Mouse (Mus musculus): ENCODE data around the gene Asgr1. TPM values are rescaled to one million over a fixed set of nuclear protein-coding genes. Genes with fewer than 3 reads are reported as not detected.
A peak's percentile ranks its signal among the peaks of the same experiment; 100 is the strongest.
"Not testable (repeated sequence)": the region's sequence is repeated elsewhere in the genome, so short reads cannot be mapped to it uniquely, and the experiment has no call there.

Gene Asgr1
- polyA plus RNA-seq, 1 experiment from 2014 or later: 2.8 TPM

GRCm38 (mm10) chr11:70049366-70049765 lies 4.5 kb upstream of the Asgr1 start:
- Histone ChIP-seq H3K9me3 (no peaks in the 10 kb centered on the region), H3K27me3 (no peaks in the 10 kb centered on the region), H3K4me2 (no peak overlapping the region), H3K4me3 (no peak overlapping the region), H3K36me3 (peaks cover 14% of the 10 kb centered on the region), H3K4me1 (replicated peaks) (no peaks in the 10 kb centered on the region), H3K27ac (replicated peaks) (no peak overlapping the region), H3K9ac (no peak overlapping the region)
- 68% methylated on average over 6 of the region's 6 CpGs for WGBS
- ATAC-seq (ENCODE audit: low FRiP score, low read depth): no peak

GRCm38 (mm10) chr11:70049816-70050215 lies 4.1 kb upstream of the Asgr1 start:
- Histone ChIP-seq H3K27me3 (no peaks in the 10 kb centered on the region), H3K9ac (no peak overlapping the region), H3K4me1 (replicated peaks) (no peaks in the 10 kb centered on the region), H3K4me2 (no peak overlapping the region), H3K9me3 (no peaks in the 10 kb centered on the region), H3K27ac (replicated peaks) (no peak overlapping the region), H3K4me3 (no peak overlapping the region), H3K36me3 (peaks cover 10% of the 10 kb centered on the region; the same call in 1 of the 2 replicates)
- ATAC-seq (ENCODE audit: low FRiP score, low read depth): no peak
- 67% methylated on average over 10 of the region's 10 CpGs for WGBS

DNA sequence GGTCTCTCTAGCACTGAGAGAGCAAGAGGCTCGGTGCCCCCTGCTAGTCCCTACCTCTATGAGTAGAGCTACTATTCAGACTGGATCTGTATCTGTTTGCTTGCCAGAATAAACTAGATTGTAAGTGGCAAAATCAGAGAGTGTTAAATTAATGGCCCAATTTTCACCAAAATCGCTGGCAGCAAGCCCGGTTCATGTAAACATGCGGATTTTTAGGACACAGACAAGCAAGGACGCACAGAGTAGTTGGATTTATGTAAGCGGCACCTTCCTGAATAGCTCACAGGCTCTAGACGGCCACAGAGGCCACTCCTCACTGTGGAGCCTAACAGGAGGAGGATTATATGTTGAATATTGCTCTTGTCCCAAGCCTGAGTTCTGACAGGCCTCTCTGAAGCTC lies 729 bp upstream of the Asgr1 start:
- no peaks in the 10 kb centered on the region for H3K27me3 ChIP-seq
- H3K27ac ChIP-seq (replicated peaks): no peak overlapping the region
- no peak for ATAC-seq (ENCODE audit: low FRiP score, low read depth)
- no peak overlapping the region for H3K4me3 ChIP-seq
- WGBS: 76% methylated on average over 7 of the region's 7 CpGs
- peaks cover 4% of the 10 kb centered on the region for H3K4me1 ChIP-seq (replicated peaks)
- no peak overlapping the region for H3K9ac ChIP-seq
- H3K36me3 ChIP-seq: no peaks in the 10 kb centered on the region
- no peaks in the 10 kb centered on the region for H3K9me3 ChIP-seq
- no peak overlapping the region for H3K4me2 ChIP-seq

GRCm38 (mm10) chr11:70055618-70056214 lies 1.8 kb downstream of the Asgr1 start:
- 29% methylated on average over 17 of the region's 18 CpGs for WGBS
- H3K9ac ChIP-seq: no peak overlapping the region
- no peak overlapping the region for H3K4me3 ChIP-seq
- no peak overlapping the region for H3K27ac ChIP-seq (replicated peaks)
- no peaks in the 10 kb centered on the region for H3K36me3 ChIP-seq
- ATAC-seq (ENCODE audit: low FRiP score, low read depth): peak; percentile 54; the same call in 1 of the 2 replicates
- H3K9me3 ChIP-seq: no peaks in the 10 kb centered on the region
- no peaks in the 10 kb centered on the region for H3K27me3 ChIP-seq
- H3K4me2 ChIP-seq: peak overlapping the region; percentile 29
- H3K4me1 ChIP-seq (replicated peaks): peaks cover 4% of the 10 kb centered on the region

DNA sequence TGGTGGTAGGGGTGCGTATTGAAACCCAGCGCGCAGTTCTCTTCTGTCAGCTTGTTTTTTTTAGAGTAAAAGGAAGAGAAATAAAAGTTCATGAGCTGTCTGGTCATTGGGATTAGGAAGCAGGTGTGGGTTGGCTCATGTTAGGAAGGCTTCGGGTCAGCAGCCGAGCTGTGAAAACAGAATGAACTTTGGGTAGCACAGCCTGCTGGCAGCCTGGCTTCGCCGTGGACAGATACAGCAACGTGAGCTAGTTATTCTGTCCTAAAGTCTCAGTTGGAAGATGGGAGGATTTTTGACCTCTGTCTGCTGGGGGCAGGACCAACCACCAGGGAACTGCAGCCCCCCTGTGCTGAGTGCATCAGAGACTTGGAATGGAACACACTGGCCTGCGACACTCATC lies 3.9 kb downstream of the Asgr1 start:
- Histone ChIP-seq H3K27me3 (no peaks in the 10 kb centered on the region), H3K9ac (no peak overlapping the region), H3K4me1 (replicated peaks) (peaks cover 4% of the 10 kb centered on the region), H3K4me2 (no peak overlapping the region), H3K36me3 (no peaks in the 10 kb centered on the region), H3K27ac (replicated peaks) (no peak overlapping the region), H3K9me3 (no peaks in the 10 kb centered on the region), H3K4me3 (no peak overlapping the region)
- ATAC-seq (ENCODE audit: low FRiP score, low read depth): no peak
- WGBS: 79% methylated on average over 9 of the region's 9 CpGs

DNA sequence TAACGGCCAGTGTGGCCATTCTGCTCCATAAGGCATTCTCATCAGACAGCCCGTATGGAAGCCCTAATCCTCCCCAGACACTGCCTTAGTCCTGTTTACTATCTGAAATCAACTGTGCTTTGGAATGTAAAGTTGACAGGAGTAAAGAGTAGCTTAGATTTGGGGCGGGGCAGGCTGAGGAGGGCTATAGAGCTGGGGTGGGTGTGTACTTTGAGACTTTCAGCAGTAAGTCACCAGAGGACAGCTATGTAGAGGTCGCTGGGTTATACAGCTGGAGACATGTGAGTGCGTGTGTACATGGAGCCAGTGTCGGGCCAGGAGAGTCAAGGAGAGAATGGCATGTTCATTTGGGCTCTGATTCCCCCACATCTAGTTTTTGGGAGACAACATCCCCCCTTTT lies 6.0 kb downstream of the Asgr1 start:
- no peak overlapping the region for H3K4me2 ChIP-seq
- H3K9ac ChIP-seq: no peak overlapping the region
- H3K36me3 ChIP-seq: no peaks in the 10 kb centered on the region
- H3K4me3 ChIP-seq: no peak overlapping the region
- no peak overlapping the region for H3K27ac ChIP-seq (replicated peaks)
- 73% methylated on average over 6 of the region's 6 CpGs for WGBS
- H3K9me3 ChIP-seq: no peaks in the 10 kb centered on the region
- no peak for ATAC-seq (ENCODE audit: low FRiP score, low read depth)
- H3K27me3 ChIP-seq: no peaks in the 10 kb centered on the region
- H3K4me1 ChIP-seq (replicated peaks): peaks cover 4% of the 10 kb centered on the region

DNA sequence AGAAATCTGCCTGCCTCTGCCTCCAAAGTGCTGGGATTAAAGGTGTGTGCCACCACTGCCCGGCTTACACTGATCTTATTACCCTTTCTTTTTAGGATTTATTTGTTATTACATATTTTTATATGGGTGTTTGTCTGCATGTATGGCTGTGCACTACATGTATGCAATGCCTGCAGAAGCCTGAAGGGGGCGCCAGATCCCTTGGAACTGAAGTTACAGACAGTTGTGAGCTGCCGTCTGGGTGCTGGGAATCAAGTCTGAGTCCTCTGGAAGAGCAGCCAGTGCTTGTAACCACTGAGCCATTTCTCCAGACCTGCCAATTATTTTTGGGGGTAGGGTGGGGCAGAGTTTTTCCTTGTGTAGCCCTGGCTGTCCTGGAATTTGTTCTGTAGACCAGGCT lies 9.2 kb downstream of the Asgr1 start:
- Histone ChIP-seq H3K27ac (replicated peaks) (no peak overlapping the region), H3K4me3 (no peak overlapping the region), H3K4me2 (no peak overlapping the region), H3K27me3 (no peaks in the 10 kb centered on the region), H3K36me3 (no peaks in the 10 kb centered on the region), H3K4me1 (replicated peaks) (no peaks in the 10 kb centered on the region), H3K9ac (no peak overlapping the region), H3K9me3 (no peaks in the 10 kb centered on the region)
- WGBS: 69% methylated on average over 3 of the region's 3 CpGs
- no peak for ATAC-seq (ENCODE audit: low FRiP score, low read depth)

DNA sequence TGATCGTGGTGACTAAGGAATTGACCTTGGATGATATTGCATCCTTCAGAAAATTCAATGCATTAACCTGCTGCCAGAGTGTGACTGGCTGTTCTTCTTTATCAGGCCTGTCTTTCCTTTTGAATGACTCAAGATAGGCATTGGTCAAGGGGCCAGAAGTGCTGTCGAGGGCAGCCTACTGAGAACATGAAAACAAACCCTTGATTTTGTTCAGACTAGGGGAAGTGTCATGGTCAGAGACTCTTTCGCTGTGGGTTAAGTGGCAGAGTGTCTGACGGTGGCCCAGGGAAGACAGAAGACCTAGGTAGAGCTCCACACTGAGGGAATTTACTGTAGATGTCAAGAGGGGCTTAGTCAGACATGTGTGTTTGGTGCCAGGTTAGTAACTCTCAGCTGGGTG lies 12.8 kb downstream of the Asgr1 start:
- Histone ChIP-seq H3K4me2 (no peak overlapping the region), H3K36me3 (no peaks in the 10 kb centered on the region), H3K27ac (replicated peaks) (no peak overlapping the region), H3K27me3 (no peaks in the 10 kb centered on the region), H3K4me3 (no peak overlapping the region), H3K9ac (no peak overlapping the region), H3K9me3 (no peaks in the 10 kb centered on the region), H3K4me1 (replicated peaks) (no peaks in the 10 kb centered on the region)
- 77% methylated on average over 4 of the region's 4 CpGs for WGBS
- no peak for ATAC-seq (ENCODE audit: low FRiP score, low read depth)

GRCm38 (mm10) chr11:70068245-70068644 lies 14.4 kb downstream of the Asgr1 start:
- ATAC-seq (ENCODE audit: low FRiP score, low read depth): no peak
- H3K27me3 ChIP-seq: no peaks in the 10 kb centered on the region
- no peak overlapping the region for H3K9ac ChIP-seq
- H3K27ac ChIP-seq (replicated peaks): peak overlapping the region; percentile 31; the same call in 1 of the 2 replicates
- H3K36me3 ChIP-seq: no peaks in the 10 kb centered on the region
- no peak overlapping the region for H3K4me2 ChIP-seq
- no peak overlapping the region for H3K4me3 ChIP-seq
- 31% methylated on average over 3 of the region's 3 CpGs for WGBS
- H3K4me1 ChIP-seq (replicated peaks): no peaks in the 10 kb centered on the region
- no peaks in the 10 kb centered on the region for H3K9me3 ChIP-seq

GRCm38 (mm10) chr11:70070057-70070456 lies 16.2 kb downstream of the Asgr1 start:
- H3K4me3 ChIP-seq: no peak overlapping the region
- WGBS: 65% methylated on average over 6 of the region's 6 CpGs
- peak overlapping the region; percentile 37; the same call in 1 of the 2 replicates for H3K27ac ChIP-seq (replicated peaks)
- H3K9ac ChIP-seq: no peak overlapping the region
- H3K27me3 ChIP-seq: no peaks in the 10 kb centered on the region
- no peaks in the 10 kb centered on the region for H3K9me3 ChIP-seq
- no peak overlapping the region for H3K4me2 ChIP-seq
- no peaks in the 10 kb centered on the region for H3K4me1 ChIP-seq (replicated peaks)
- ATAC-seq (ENCODE audit: low FRiP score, low read depth): no peak
- H3K36me3 ChIP-seq: no peaks in the 10 kb centered on the region

- H3K27ac ChIP-seq (replicated peaks); ATAC-seq (ENCODE audit: low FRiP score, low read depth): not testable (repeated sequence)
These were observed 16.7 kb downstream of the Asgr1 start for GRCm38 (mm10) chr11:70070603-70071002.

GRCm38 (mm10) chr11:70074379-70075071 lies 20.6 kb downstream of the Asgr1 start:
- Histone ChIP-seq H3K27me3 (0 out of 2 replicates have a peak, but pooled peaks cover 3% of the 10 kb centered on the region), H3K36me3 (no peaks in the 10 kb centered on the region), H3K27ac (replicated peaks) (no peak overlapping the region), H3K4me3 (no peak overlapping the region), H3K4me1 (replicated peaks) (no peaks in the 10 kb centered on the region), H3K4me2 (peak overlapping the region; percentile 33), H3K9ac (no peak overlapping the region), H3K9me3 (no peaks in the 10 kb centered on the region)
- WGBS: 43% methylated on average over 17 of the region's 17 CpGs
- ATAC-seq (ENCODE audit: low FRiP score, low read depth): no peak

More at GRCm38 (mm10) chr11:70070603-70071002, 16.7 kb downstream of the Asgr1 start:
- not testable (repeated sequence) for H3K9me3 ChIP-seq; H3K4me3 ChIP-seq; H3K4me2 ChIP-seq; H3K9ac ChIP-seq; H3K4me1 ChIP-seq (replicated peaks); H3K27me3 ChIP-seq; H3K36me3 ChIP-seq
- WGBS: 92% methylated on average over 3 of the region's 3 CpGs
